Mouse (Mus musculus) forebrain, embryonic 12.5 days (tissue): ENCODE measurements around the gene Bub1. TPM values are rescaled to one million over a fixed set of nuclear protein-coding genes. Genes with fewer than 3 reads are reported as not detected.

Experiments
- ATAC-seq: fragments of 200-750 bp; cut with Nextera tagmentation; 2 replicates; pipeline ENCODE4 v1.8.0; 2017; ENCODE audit warnings: moderate TSS enrichment; ENCODE audit not compliant: low FRiP score
- H3K27ac ChIP-seq: fragments of 300-500 bp; sonication (generic); 2 replicates; pipeline ENCODE4 v1.5.1; 2016; ENCODE audit warnings: mild to moderate bottlenecking
- H3K27me3 ChIP-seq: fragments of 300-500 bp; sonication (generic); 2 replicates; pipeline ENCODE4 v1.6.1; 2016; ENCODE audit warnings: mild to moderate bottlenecking
- H3K36me3 ChIP-seq: fragments of 300-500 bp; sonication (generic); replicated peaks from 2 replicates; pipeline ENCODE4 v1.6.1; 2016; ENCODE audit warnings: mild to moderate bottlenecking
- H3K4me1 ChIP-seq: fragments of 300-500 bp; sonication (generic); 2 replicates; pipeline ENCODE4 v1.6.1; 2016
- H3K4me2 ChIP-seq: fragments of 300-500 bp; sonication (generic); 2 replicates; pipeline ENCODE4 v1.6.1; 2016; ENCODE audit warnings: mild to moderate bottlenecking, moderate library complexity
- H3K4me3 ChIP-seq: fragments of 300-500 bp; sonication (generic); replicated peaks from 2 replicates; pipeline ENCODE4 v1.5.1; 2016; ENCODE audit warnings: mild to moderate bottlenecking
- H3K9ac ChIP-seq: fragments of 300-500 bp; sonication (generic); 2 replicates; pipeline ENCODE4 v1.6.1; 2016; ENCODE audit warnings: mild to moderate bottlenecking
- H3K9me3 ChIP-seq: fragments of 300-500 bp; sonication (generic); 2 replicates; pipeline ENCODE4 v1.6.1; 2016
- WGBS: fragments of 180-500 bp; shearing (Covaris S2); methylation state at CpG from one replicate; pipeline ENCODE4 v1.1.7; 2016; 5-methylcytosine and 5-hydroxymethylcytosine counted together
- polyA plus RNA-seq: library from polyadenylated mRNA; unstranded; fragments of >200 nt; fragmentation: Nextera tagmentation; extraction: Ambion mirVana; gene quantifications from 2 replicates; pipeline ENCODE4 v1.2.1, GENCODE M21; 2016

The Bub1 gene
- polyA plus RNA-seq, 1 experiment from 2014 or later: 75.3 TPM

- WGBS: 20% methylated on average over 2 of the region's 2 CpGs
- H3K36me3 ChIP-seq: no peaks in the 10 kb centered on the region
- no peak overlapping the region for H3K9ac ChIP-seq
- peaks cover 13% of the 10 kb centered on the region for H3K27me3 ChIP-seq
- H3K4me3 ChIP-seq: no peak overlapping the region
- peaks cover 17% of the 10 kb centered on the region for H3K4me1 ChIP-seq
- no peaks in the 10 kb centered on the region for H3K9me3 ChIP-seq
- no peak overlapping the region for H3K27ac ChIP-seq
- ATAC-seq: no peak
- no peak overlapping the region for H3K4me2 ChIP-seq
These were observed 1.1 kb upstream of the Bub1 start for GRCm38 (mm10) chr2:127832833-127833190.

GRCm38 (mm10) chr2:127832103-127832832 is 603 bp upstream of the Bub1 start:
- 44% methylated on average over 11 of the region's 11 CpGs for WGBS
- H3K27ac ChIP-seq: no peak overlapping the region

GRCm38 (mm10) chr2:127791919-127792603 is 39.6 kb downstream of the Bub1 start, which contains the start of gene Mtln:
TSS of gene Mtln (minus strand) at chr2:127792488.
- peak within 1 kb of the TSS; percentile 76 for H3K4me3 ChIP-seq
- 2% methylated on average over 37 of the region's 37 CpGs for WGBS
- peak within 1 kb of the TSS; percentile 75 for H3K9ac ChIP-seq
- peak within 1 kb of the TSS; percentile 63 for H3K4me2 ChIP-seq
- no peaks in the 10 kb centered on the region for H3K36me3 ChIP-seq
- H3K27me3 ChIP-seq: no peaks in the 10 kb centered on the region
- peak within 1 kb of the TSS; percentile 88 for H3K27ac ChIP-seq
- ATAC-seq: peak; percentile 95
- H3K4me1 ChIP-seq: peaks cover 26% of the 10 kb centered on the region
- H3K9me3 ChIP-seq: no peaks in the 10 kb centered on the region

More at GRCm38 (mm10) chr2:127832103-127832832, 603 bp upstream of the Bub1 start:
- ATAC-seq: peak; percentile 45; the same call in 1 of the 2 replicates
- Histone ChIP-seq H3K9me3 (no peaks in the 10 kb centered on the region), H3K36me3 (no peaks in the 10 kb centered on the region), H3K4me1 (peaks cover 17% of the 10 kb centered on the region), H3K4me2 (peak overlapping the region; percentile 71), H3K4me3 (peak overlapping the region; percentile 77), H3K9ac (no peak overlapping the region), H3K27me3 (peaks cover 11% of the 10 kb centered on the region)

- peak overlapping the region; percentile 73 for H3K4me3 ChIP-seq
- 18% methylated on average over 9 of the region's 9 CpGs for WGBS
These were observed 41.9 kb downstream of the Bub1 start for GRCm38 (mm10) chr2:127789651-127790270.

GRCm38 (mm10) chr2:127789138-127789537 is 42.5 kb downstream of the Bub1 start:
- H3K4me3 ChIP-seq: peak overlapping the region; percentile 73
- 4% methylated on average over 11 of the region's 11 CpGs for WGBS
- peak overlapping the region; percentile 68 for H3K4me2 ChIP-seq
- H3K4me1 ChIP-seq: peaks cover 26% of the 10 kb centered on the region
- peak overlapping the region; percentile 67 for H3K9ac ChIP-seq
- no peak for ATAC-seq
- H3K27me3 ChIP-seq: no peaks in the 10 kb centered on the region
- no peaks in the 10 kb centered on the region for H3K36me3 ChIP-seq
- peak overlapping the region; percentile 36; the same call in 1 of the 2 replicates for H3K27ac ChIP-seq
- no peaks in the 10 kb centered on the region for H3K9me3 ChIP-seq

More at GRCm38 (mm10) chr2:127789651-127790270, 41.9 kb downstream of the Bub1 start:
- Histone ChIP-seq H3K27me3 (no peaks in the 10 kb centered on the region), H3K4me1 (peaks cover 26% of the 10 kb centered on the region), H3K9ac (peak overlapping the region; percentile 67; the same call in 1 of the 2 replicates), H3K27ac (no peak overlapping the region), H3K9me3 (no peaks in the 10 kb centered on the region), H3K4me2 (peak overlapping the region; percentile 68), H3K36me3 (no peaks in the 10 kb centered on the region)
- ATAC-seq: no peak

GRCm38 (mm10) chr2:127788440-127789116 is 43.1 kb downstream of the Bub1 start, which contains the start of gene Nphp1:
TSS of gene Nphp1 (minus strand) at chr2:127788897.
- Histone ChIP-seq H3K27ac (peak within 1 kb of the TSS; percentile 68; the same call in 1 of the 2 replicates), H3K4me2 (peak within 1 kb of the TSS; percentile 68), H3K4me3 (peak within 1 kb of the TSS; percentile 73), H3K27me3 (no peaks in the 10 kb centered on the region), H3K4me1 (peaks cover 26% of the 10 kb centered on the region), H3K9me3 (no peaks in the 10 kb centered on the region), H3K36me3 (no peaks in the 10 kb centered on the region), H3K9ac (peak within 1 kb of the TSS; percentile 78)
- under 1% methylated on average over 40 of the region's 40 CpGs for WGBS
- ATAC-seq: peak; percentile 76

GRCm38 (mm10) chr2:127787226-127787625 is 44.4 kb downstream of the Bub1 start:
- no peak for ATAC-seq
- no peak overlapping the region for H3K4me3 ChIP-seq
- peaks cover 26% of the 10 kb centered on the region for H3K4me1 ChIP-seq
- H3K9me3 ChIP-seq: no peaks in the 10 kb centered on the region
- H3K9ac ChIP-seq: no peak overlapping the region
- H3K27ac ChIP-seq: no peak overlapping the region
- no peaks in the 10 kb centered on the region for H3K27me3 ChIP-seq
- 95% methylated on average over 5 of the region's 5 CpGs for WGBS
- no peaks in the 10 kb centered on the region for H3K36me3 ChIP-seq
- H3K4me2 ChIP-seq: no peak overlapping the region

- no peak overlapping the region for H3K4me3 ChIP-seq
- no peaks in the 10 kb centered on the region for H3K27me3 ChIP-seq
- ATAC-seq: no peak
- peaks cover 11% of the 10 kb centered on the region for H3K4me1 ChIP-seq
- H3K36me3 ChIP-seq: peaks cover 17% of the 10 kb centered on the region
- H3K4me2 ChIP-seq: no peak overlapping the region
- H3K9ac ChIP-seq: no peak overlapping the region
- 88% methylated on average over 5 of the region's 5 CpGs for WGBS
- H3K27ac ChIP-seq: no peak overlapping the region
- H3K9me3 ChIP-seq: no peaks in the 10 kb centered on the region
These were observed 53.2 kb downstream of the Bub1 start for GRCm38 (mm10) chr2:127778451-127778850.

GRCm38 (mm10) chr2:127775013-127775412 is 56.7 kb downstream of the Bub1 start:
- Histone ChIP-seq H3K27ac (0 out of 2 replicates have a peak overlapping the region, but pooled peaks have one; percentile 15), H3K36me3 (peaks cover 37% of the 10 kb centered on the region), H3K9me3 (no peaks in the 10 kb centered on the region), H3K4me2 (no peak overlapping the region), H3K4me1 (peaks cover 11% of the 10 kb centered on the region), H3K4me3 (no peak overlapping the region), H3K9ac (no peak overlapping the region), H3K27me3 (no peaks in the 10 kb centered on the region)
- ATAC-seq: peak; percentile 51; the same call in 1 of the 2 replicates
- 60% methylated on average over 3 of the region's 3 CpGs for WGBS

GRCm38 (mm10) chr2:127774578-127774941 is 57.1 kb downstream of the Bub1 start:
- no peak overlapping the region for H3K9ac ChIP-seq
- peak; percentile 78 for ATAC-seq
- peak overlapping the region; percentile 77 for H3K27ac ChIP-seq
- H3K4me2 ChIP-seq: no peak overlapping the region
- no peaks in the 10 kb centered on the region for H3K9me3 ChIP-seq
- H3K27me3 ChIP-seq: no peaks in the 10 kb centered on the region
- no peak overlapping the region for H3K4me3 ChIP-seq
- H3K36me3 ChIP-seq: peaks cover 41% of the 10 kb centered on the region
- H3K4me1 ChIP-seq: peaks cover 11% of the 10 kb centered on the region
- 0% methylated on average over 1 of the region's 1 CpGs for WGBS

- Histone ChIP-seq H3K9ac (peak overlapping the region; percentile 25; the same call in 1 of the 2 replicates), H3K36me3 (peaks cover 45% of the 10 kb centered on the region), H3K4me3 (0 out of 2 replicates have a peak overlapping the region, but pooled peaks have one; percentile 8), H3K9me3 (no peaks in the 10 kb centered on the region), H3K4me1 (peaks cover 11% of the 10 kb centered on the region), H3K27ac (peak overlapping the region; percentile 77), H3K4me2 (peak overlapping the region; percentile 25; the same call in 1 of the 2 replicates), H3K27me3 (no peaks in the 10 kb centered on the region)
- ATAC-seq: peak; percentile 88
- 20% methylated on average over 15 of the region's 15 CpGs for WGBS
These were observed 57.6 kb downstream of the Bub1 start for GRCm38 (mm10) chr2:127773938-127774577.
